Mouse (Mus musculus) lung, postnatal 0 days (tissue): Measurements from ENCODE around the gene Tceanc2. TPM values are rescaled to one million over a fixed set of nuclear protein-coding genes. Genes with fewer than 3 reads are reported as not detected.

ENCODE experiments used
- ATAC-seq: fragments of 200-750 bp; cut with Nextera tagmentation; 2 replicates; pipeline ENCODE4 v1.8.0; 2017; ENCODE audit warnings: moderate library complexity
- DNase-seq: peaks from one replicate; pipeline ENCODE4 v3.0.0-alpha.2; 2016; ENCODE audit warnings: low spot score
- H3K27ac ChIP-seq: fragments of 300-500 bp; sonication (generic); 2 replicates; pipeline ENCODE4 v1.5.1; 2014; ENCODE audit warnings: antibody characterized with exemption, mild to moderate bottlenecking, low read length, mixed read lengths
- H3K27me3 ChIP-seq: fragments of 300-500 bp; sonication (generic); replicated peaks from 2 replicates; pipeline ENCODE4 v1.6.1; 2014; ENCODE audit warnings: low read length, mixed read lengths; ENCODE audit not compliant: insufficient read depth
- H3K36me3 ChIP-seq: fragments of 300-500 bp; sonication (generic); 2 replicates; pipeline ENCODE4 v1.6.1; 2014; ENCODE audit warnings: low read length, mixed read lengths; ENCODE audit not compliant: insufficient read depth
- H3K4me1 ChIP-seq: fragments of 300-500 bp; sonication (generic); 2 replicates; pipeline ENCODE4 v1.6.1; 2014; ENCODE audit warnings: antibody characterized with exemption, low read depth, low read length, mixed read lengths; ENCODE audit not compliant: insufficient read depth
- H3K4me2 ChIP-seq: fragments of 300-500 bp; sonication (generic); replicated peaks from 2 replicates; pipeline ENCODE4 v1.6.1; 2014; ENCODE audit warnings: low read depth, mild to moderate bottlenecking, low read length, moderate library complexity, mixed read lengths
- H3K4me3 ChIP-seq: fragments of 300-500 bp; sonication (generic); 2 replicates; pipeline ENCODE4 v1.5.1; 2014; ENCODE audit warnings: low read depth, low read length
- H3K9ac ChIP-seq: fragments of 300-500 bp; sonication (generic); replicated peaks from 2 replicates; pipeline ENCODE4 v1.6.1; 2014; ENCODE audit warnings: low read depth, mild to moderate bottlenecking
- H3K9me3 ChIP-seq: fragments of 300-500 bp; sonication (generic); 2 replicates; pipeline ENCODE4 v1.6.1; 2016; ENCODE audit warnings: low read length, mixed read lengths
- CTCF ChIP-seq: IDR thresholded peaks from 2 replicates; pipeline ENCODE4 v1.5.1; 2016; ENCODE audit warnings: antibody characterized with exemption, mild to moderate bottlenecking
- EP300 ChIP-seq: IDR thresholded peaks from 2 replicates; pipeline ENCODE4 v1.6.1; 2016; ENCODE audit warnings: antibody characterized with exemption, mild to moderate bottlenecking, control low read depth
- WGBS: fragments of 180-500 bp; shearing (Covaris S2); extraction: QIAGEN DNeasy Blood & Tissue Kit; methylation state at CpG from one replicate; pipeline ENCODE4 v1.1.7; 2014; 5-methylcytosine and 5-hydroxymethylcytosine counted together
- polyA plus RNA-seq: library from polyadenylated mRNA; unstranded; fragments of >200 nt; fragmentation: Nextera tagmentation; extraction: Ambion mirVana; gene quantifications from 2 replicates; pipeline ENCODE4 v1.2.1, GENCODE M21; 2015

The Tceanc2 gene
- polyA plus RNA-seq, 1 experiment from 2014 or later: 20.7 TPM

GRCm38 (mm10) chr4:107213279-107214011 is 34.5 kb upstream of the Tceanc2 start:
- Histone ChIP-seq H3K4me1 (no peaks in the 10 kb centered on the region), H3K27ac (no peak overlapping the region), H3K9ac (no peak overlapping the region), H3K9me3 (no peaks in the 10 kb centered on the region), H3K4me3 (no peak overlapping the region), H3K4me2 (no peak overlapping the region), H3K27me3 (no peaks in the 10 kb centered on the region), H3K36me3 (no peaks in the 10 kb centered on the region)
- TF ChIP-seq CTCF (peak; percentile 11; the same call in 1 of the 2 replicates), EP300 (no peak)
- ATAC-seq (no peak), DNase-seq (no peak)
- 44% methylated on average over 12 of the region's 12 CpGs for whole genome bisulfite sequencing

GRCm38 (mm10) chr4:107211936-107212335 is 33.0 kb upstream of the Tceanc2 start:
- 62% methylated on average over 5 of the region's 5 CpGs for WGBS
- TF ChIP-seq CTCF: no peak
- no peak for TF ChIP-seq EP300
- no peak overlapping the region for H3K4me3 ChIP-seq
- no peak for ATAC-seq
- no peak overlapping the region for H3K4me2 ChIP-seq
- H3K36me3 ChIP-seq: no peaks in the 10 kb centered on the region
- no peaks in the 10 kb centered on the region for H3K9me3 ChIP-seq
- H3K4me1 ChIP-seq: no peaks in the 10 kb centered on the region
- H3K27me3 ChIP-seq: no peaks in the 10 kb centered on the region
- DNase-seq: no peak
- H3K27ac ChIP-seq: no peak overlapping the region
- no peak overlapping the region for H3K9ac ChIP-seq

DNA sequence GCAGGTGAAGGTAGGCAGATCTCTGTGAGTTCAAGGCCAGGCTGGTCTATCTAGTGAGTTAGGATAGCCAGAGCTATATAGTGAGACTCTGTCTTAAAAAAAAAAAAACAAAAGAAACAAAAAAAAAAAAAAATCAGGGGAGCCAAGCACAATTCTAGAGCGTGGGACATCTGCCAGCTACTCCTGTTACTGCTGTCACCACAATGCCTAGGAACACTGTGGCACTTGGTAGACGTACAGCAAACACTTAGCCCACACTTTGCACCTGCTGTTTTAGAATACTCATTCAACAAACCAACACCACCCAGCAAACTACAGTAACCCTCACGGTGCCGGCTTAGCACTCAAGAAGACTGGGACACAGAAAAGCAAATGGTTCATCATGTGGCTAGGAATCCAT is 32.5 kb upstream of the Tceanc2 start:
- peak; percentile 78 for ATAC-seq
- TF ChIP-seq CTCF (no peak), EP300 (peak; percentile 74)

GRCm38 (mm10) chr4:107210483-107211097 is 31.7 kb upstream of the Tceanc2 start:
- Histone ChIP-seq H3K9ac (no peak overlapping the region), H3K27me3 (no peaks in the 10 kb centered on the region), H3K4me3 (no peak overlapping the region), H3K9me3 (no peaks in the 10 kb centered on the region), H3K4me2 (no peak overlapping the region), H3K36me3 (no peaks in the 10 kb centered on the region), H3K27ac (peak overlapping the region; percentile 85), H3K4me1 (no peaks in the 10 kb centered on the region)
- 51% methylated on average over 5 of the region's 5 CpGs for WGBS
- DNase-seq (peak; percentile 91), ATAC-seq (peak; percentile 90)
- TF ChIP-seq EP300: 0 out of 2 replicates have a peak, but pooled peaks have one; percentile 11
- TF ChIP-seq CTCF: no peak

More for the DNA sequence above, 32.5 kb upstream of the Tceanc2 start:
- Histone ChIP-seq H3K36me3 (no peaks in the 10 kb centered on the region), H3K27me3 (no peaks in the 10 kb centered on the region), H3K9me3 (no peaks in the 10 kb centered on the region), H3K4me2 (no peak overlapping the region), H3K4me1 (no peaks in the 10 kb centered on the region), H3K27ac (peak overlapping the region; percentile 85; the same call in 1 of the 2 replicates), H3K9ac (no peak overlapping the region), H3K4me3 (no peak overlapping the region)
- DNase-seq: peak; percentile 89
- WGBS: 50% methylated on average over 4 of the region's 4 CpGs

- no peaks in the 10 kb centered on the region for H3K9me3 ChIP-seq
- H3K4me3 ChIP-seq: no peak within 1 kb of the TSS
- no peak for ATAC-seq
- H3K27me3 ChIP-seq: no peaks in the 10 kb centered on the region
- H3K27ac ChIP-seq: peak within 1 kb of the TSS; percentile 72
- no peak within 1 kb of the TSS for H3K4me2 ChIP-seq
- 92% methylated on average over 3 of the region's 3 CpGs for WGBS
- no peak for DNase-seq
- no peaks in the 10 kb centered on the region for H3K4me1 ChIP-seq
- 0 out of 2 replicates have a peak, but pooled peaks cover 7% of the 10 kb centered on the region for H3K36me3 ChIP-seq
- H3K9ac ChIP-seq: no peak within 1 kb of the TSS
- no peak for TF ChIP-seq CTCF
- TF ChIP-seq EP300: no peak
These were observed 30.0 kb upstream of the Tceanc2 start, which contains the start of gene Ldlrad1 for GRCm38 (mm10) chr4:107208880-107209279. Gene Ldlrad1 (plus strand): TSS chr4:107209180.

DNA sequence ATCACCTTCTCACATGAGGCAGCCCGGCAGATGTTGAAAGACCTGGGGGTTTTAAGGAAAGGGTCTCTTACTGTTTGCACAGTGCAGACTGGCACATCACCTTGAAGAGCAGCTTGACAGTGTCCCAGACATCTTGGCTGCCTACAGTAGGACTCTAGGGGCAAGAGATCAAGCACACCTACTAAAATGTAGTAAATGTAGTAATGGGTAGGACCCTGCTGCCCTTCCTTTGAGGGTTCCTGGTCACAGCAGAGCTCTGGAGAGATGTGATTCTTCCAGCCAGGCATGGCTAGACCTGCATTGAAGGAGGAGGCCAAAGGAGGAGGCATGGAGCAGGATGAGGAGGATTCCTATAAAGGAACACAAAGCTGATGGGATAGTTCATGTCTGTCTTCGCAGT is 28.1 kb upstream of the Tceanc2 start:
- H3K4me2 ChIP-seq: no peak overlapping the region

More for the DNA sequence above, 28.1 kb upstream of the Tceanc2 start:
- Histone ChIP-seq H3K4me1 (no peaks in the 10 kb centered on the region), H3K9me3 (no peaks in the 10 kb centered on the region), H3K9ac (no peak overlapping the region), H3K4me3 (no peak overlapping the region), H3K27me3 (no peaks in the 10 kb centered on the region), H3K27ac (no peak overlapping the region), H3K36me3 (peaks cover 10% of the 10 kb centered on the region; the same call in 1 of the 2 replicates)
- DNase-seq: no peak
- no peak for ATAC-seq
- no peak for TF ChIP-seq CTCF
- no peak for TF ChIP-seq EP300
- 93% methylated on average over 2 of the region's 2 CpGs for WGBS
